Mouse (Mus musculus): ENCODE measurements around the gene Lalba. TPM values are rescaled to one million over a fixed set of nuclear protein-coding genes. Genes with fewer than 3 reads are reported as not detected.
"Not testable (repeated sequence)": the region's sequence is repeated elsewhere in the genome, so short reads cannot be mapped to it uniquely, and the experiment has no call there.

The Lalba gene
- polyA plus RNA-seq, 1 experiment from 2014 or later = not detected

DNA sequence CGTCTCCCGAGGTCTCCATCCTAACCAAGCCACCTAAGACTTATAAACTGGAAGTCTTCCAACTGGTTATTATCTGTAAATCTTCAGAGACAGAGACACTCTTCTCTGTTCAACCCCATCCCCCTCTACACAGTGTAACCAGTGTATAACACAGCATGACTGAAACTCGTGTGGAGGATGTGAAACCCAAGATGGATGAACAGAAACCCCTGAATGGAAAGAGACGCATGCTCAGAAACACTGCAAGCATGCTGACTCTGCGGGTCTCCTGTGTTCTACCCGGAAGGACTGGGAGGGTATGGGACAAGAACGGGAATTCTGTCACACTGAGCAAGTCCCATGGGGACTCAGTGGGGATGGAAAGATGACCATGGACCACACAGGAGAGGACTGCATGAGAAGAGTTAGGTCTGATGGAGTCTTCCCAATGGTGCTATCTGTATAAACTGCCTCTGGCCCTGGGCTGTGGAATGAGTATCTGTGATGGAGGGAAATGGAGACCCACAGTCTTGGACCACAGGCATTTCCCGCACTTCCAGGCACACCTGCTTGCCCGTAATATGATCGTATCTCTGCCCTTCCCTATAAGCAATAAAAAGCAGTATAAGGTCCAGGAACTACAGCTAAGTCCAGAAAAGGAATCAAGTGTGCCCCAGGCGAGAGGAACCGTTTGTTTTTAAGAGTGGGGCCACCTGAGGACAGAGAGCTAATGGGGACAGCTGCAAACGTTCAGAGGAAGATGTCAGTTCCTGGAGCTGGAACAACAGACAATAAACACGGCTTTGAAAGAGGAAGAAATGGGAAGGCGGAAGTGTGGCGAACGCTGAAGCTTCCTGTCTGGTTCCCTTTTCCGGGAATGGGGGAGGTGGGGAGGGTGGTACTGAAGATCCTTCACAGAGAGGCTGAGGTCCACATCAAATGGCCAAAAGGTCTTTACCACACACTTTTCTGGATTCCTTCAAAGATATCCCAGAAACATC is 1.7 kb upstream of the Lalba start:
- 83% methylated on average over 18 of the region's 18 CpGs for WGBS
- Histone ChIP-seq H3K4me2 (replicated peaks) (no peak overlapping the region), H3K27me3 (no peaks in the 10 kb centered on the region), H3K9me3 (0 out of 2 replicates have a peak, but pooled peaks cover 3% of the 10 kb centered on the region), H3K27ac (no peak overlapping the region), H3K4me3 (replicated peaks) (no peak overlapping the region), H3K9ac (replicated peaks) (no peak overlapping the region), H3K4me1 (replicated peaks) (no peaks in the 10 kb centered on the region), H3K36me3 (no peaks in the 10 kb centered on the region)
- no peak for ATAC-seq

DNA sequence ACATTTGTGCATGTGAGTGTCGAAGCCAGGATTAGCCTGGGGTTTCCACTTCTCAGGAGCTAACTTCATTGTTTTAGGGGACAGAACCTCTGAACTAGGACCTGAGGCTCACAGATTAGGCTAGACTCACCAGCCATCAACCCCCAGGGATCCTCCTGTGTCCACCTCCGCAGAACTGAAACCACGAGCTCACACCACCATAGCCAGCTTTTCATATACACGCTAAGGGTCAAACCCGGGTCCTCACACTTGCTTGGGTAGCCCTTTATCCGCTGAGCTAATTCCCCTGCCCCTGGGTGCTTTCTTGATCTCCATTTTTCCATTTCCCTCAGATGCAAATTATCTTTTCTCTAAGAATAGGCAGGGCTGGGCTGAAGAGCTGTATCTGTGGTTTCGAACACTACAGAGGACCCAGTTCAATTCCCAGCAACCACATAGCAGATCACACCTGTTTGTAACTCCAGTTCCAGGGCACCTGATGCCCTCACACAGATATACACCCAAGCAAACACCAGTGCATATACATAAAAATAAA is 2.9 kb downstream of the Lalba start:
- Histone ChIP-seq H3K27ac (no peak overlapping the region), H3K27me3 (no peaks in the 10 kb centered on the region), H3K9ac (replicated peaks) (no peak overlapping the region), H3K36me3 (no peaks in the 10 kb centered on the region), H3K4me1 (replicated peaks) (no peaks in the 10 kb centered on the region), H3K4me2 (replicated peaks) (no peak overlapping the region), H3K9me3 (no peaks in the 10 kb centered on the region), H3K4me3 (replicated peaks) (no peak overlapping the region)
- WGBS = 66% methylated on average over 7 of the region's 7 CpGs
- no peak for ATAC-seq

GRCm38 (mm10) chr15:98476281-98476680 is 6.2 kb downstream of the Lalba start:
- H3K27ac ChIP-seq = no peak overlapping the region
- no peak overlapping the region for H3K4me3 ChIP-seq (replicated peaks)
- ATAC-seq = no peak
- H3K4me1 ChIP-seq (replicated peaks) = no peaks in the 10 kb centered on the region
- H3K4me2 ChIP-seq (replicated peaks) = no peak overlapping the region
- WGBS = 79% methylated on average over 5 of the region's 5 CpGs
- no peaks in the 10 kb centered on the region for H3K9me3 ChIP-seq
- no peaks in the 10 kb centered on the region for H3K36me3 ChIP-seq
- no peaks in the 10 kb centered on the region for H3K27me3 ChIP-seq
- H3K9ac ChIP-seq (replicated peaks) = no peak overlapping the region

- Histone ChIP-seq H3K4me1 (replicated peaks) (no peaks in the 10 kb centered on the region), H3K4me3 (replicated peaks) (no peak overlapping the region), H3K27ac (no peak overlapping the region), H3K36me3 (no peaks in the 10 kb centered on the region), H3K9me3 (no peaks in the 10 kb centered on the region), H3K4me2 (replicated peaks) (no peak overlapping the region), H3K27me3 (no peaks in the 10 kb centered on the region), H3K9ac (replicated peaks) (no peak overlapping the region)
- 53% methylated on average over 10 of the region's 10 CpGs for WGBS
- no peak for ATAC-seq
Observed at GRCm38 (mm10) chr15:98475382-98475781, 7.1 kb downstream of the Lalba start.

DNA sequence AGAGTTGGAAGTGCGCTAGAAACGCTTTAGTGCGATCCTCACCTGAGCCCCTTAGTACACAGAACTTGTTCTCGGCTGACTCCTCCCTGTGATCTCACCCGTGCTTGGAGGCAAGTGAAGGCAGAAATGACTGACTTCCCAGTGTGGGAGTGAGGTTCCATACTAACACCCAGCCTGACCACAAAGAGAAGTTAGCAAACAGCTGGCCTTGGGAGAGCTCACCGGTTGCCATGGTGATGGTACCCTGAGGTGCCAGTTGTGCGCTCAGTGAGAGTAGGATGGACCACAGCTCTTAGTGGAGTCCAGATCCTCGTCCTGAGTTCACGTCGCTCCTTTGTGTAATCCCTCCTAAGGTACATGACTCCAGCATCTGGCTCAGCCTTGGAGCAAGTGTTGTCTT is 7.6 kb downstream of the Lalba start:
- H3K4me2 ChIP-seq (replicated peaks) = no peak overlapping the region
- H3K4me3 ChIP-seq (replicated peaks) = no peak overlapping the region
- no peaks in the 10 kb centered on the region for H3K4me1 ChIP-seq (replicated peaks)
- no peaks in the 10 kb centered on the region for H3K27me3 ChIP-seq
- no peak for ATAC-seq
- no peaks in the 10 kb centered on the region for H3K36me3 ChIP-seq
- H3K27ac ChIP-seq = no peak overlapping the region
- no peak overlapping the region for H3K9ac ChIP-seq (replicated peaks)
- WGBS = 77% methylated on average over 10 of the region's 10 CpGs
- no peaks in the 10 kb centered on the region for H3K9me3 ChIP-seq

DNA sequence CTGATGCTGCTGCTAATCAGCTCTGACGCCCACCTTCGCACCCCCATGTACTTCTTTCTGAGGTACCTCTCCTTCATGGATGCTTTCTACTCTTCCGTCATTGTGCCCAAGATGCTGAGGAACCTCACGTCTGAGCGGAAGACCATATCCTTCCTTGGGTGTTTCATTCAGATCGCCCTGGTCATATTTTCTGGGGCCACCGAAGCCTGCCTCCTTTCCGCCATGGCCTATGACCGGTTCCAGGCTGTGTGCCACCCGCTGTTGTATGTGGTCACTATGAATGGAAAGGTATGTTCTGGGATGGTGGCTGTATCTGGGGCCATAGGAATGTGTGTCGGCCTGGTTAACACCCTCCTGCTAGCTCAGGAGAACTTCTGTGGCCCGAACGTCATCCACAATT is 11.0 kb downstream of the Lalba start:
- Histone ChIP-seq H3K27ac (no peak overlapping the region), H3K4me3 (replicated peaks) (no peak overlapping the region), H3K4me2 (replicated peaks) (no peak overlapping the region), H3K9ac (replicated peaks) (no peak overlapping the region), H3K4me1 (replicated peaks) (no peaks in the 10 kb centered on the region), H3K27me3 (no peaks in the 10 kb centered on the region), H3K36me3 (no peaks in the 10 kb centered on the region), H3K9me3 (0 out of 2 replicates have a peak, but pooled peaks cover 2% of the 10 kb centered on the region)
- WGBS = 92% methylated on average over 13 of the region's 13 CpGs
- no peak for ATAC-seq

GRCm38 (mm10) chr15:98469596-98469995 is 12.9 kb downstream of the Lalba start, which contains the start of gene OR5BS1P:
Gene OR5BS1P (plus strand): TSS chr15:98469896.
- Histone ChIP-seq H3K9ac (replicated peaks) (no peak within 1 kb of the TSS), H3K4me1 (replicated peaks) (no peaks in the 10 kb centered on the region), H3K4me2 (replicated peaks) (no peak within 1 kb of the TSS), H3K27me3 (no peaks in the 10 kb centered on the region), H3K36me3 (no peaks in the 10 kb centered on the region), H3K4me3 (replicated peaks) (no peak within 1 kb of the TSS), H3K27ac (no peak within 1 kb of the TSS), H3K9me3 (0 out of 2 replicates have a peak, but pooled peaks cover 2% of the 10 kb centered on the region)
- ATAC-seq = no peak
- 88% methylated on average over 4 of the region's 4 CpGs for WGBS

GRCm38 (mm10) chr15:98452288-98452687 is 30.2 kb downstream of the Lalba start, which contains the start of gene Olfr281:
Gene Olfr281 (plus strand): TSS chr15:98452588.
- H3K9ac ChIP-seq (replicated peaks) = no peak within 1 kb of the TSS
- 88% methylated on average over 7 of the region's 7 CpGs for WGBS
- ATAC-seq = no peak

GRCm38 (mm10) chr15:98448521-98448920 is 34.0 kb downstream of the Lalba start:
- H3K4me2 ChIP-seq (replicated peaks) = no peak overlapping the region
- no peaks in the 10 kb centered on the region for H3K4me1 ChIP-seq (replicated peaks)
- no peaks in the 10 kb centered on the region for H3K9me3 ChIP-seq
- no peak for ATAC-seq
- no peak overlapping the region for H3K9ac ChIP-seq (replicated peaks)
- H3K27me3 ChIP-seq = no peaks in the 10 kb centered on the region
- H3K36me3 ChIP-seq = no peaks in the 10 kb centered on the region
- 62% methylated on average over 4 of the region's 4 CpGs for WGBS
- H3K4me3 ChIP-seq (replicated peaks) = no peak overlapping the region
- H3K27ac ChIP-seq = no peak overlapping the region

More at GRCm38 (mm10) chr15:98452288-98452687, 30.2 kb downstream of the Lalba start, which contains the start of gene Olfr281:
- no peaks in the 10 kb centered on the region for H3K9me3 ChIP-seq
- no peak within 1 kb of the TSS for H3K4me2 ChIP-seq (replicated peaks)
- no peak within 1 kb of the TSS for H3K27ac ChIP-seq
- no peaks in the 10 kb centered on the region for H3K4me1 ChIP-seq (replicated peaks)
- H3K27me3 ChIP-seq = no peaks in the 10 kb centered on the region
- H3K36me3 ChIP-seq = no peaks in the 10 kb centered on the region
- no peak within 1 kb of the TSS for H3K4me3 ChIP-seq (replicated peaks)

GRCm38 (mm10) chr15:98444561-98444960 is 38.0 kb downstream of the Lalba start:
- Histone ChIP-seq H3K9ac (replicated peaks) (no peak overlapping the region), H3K9me3 (no peaks in the 10 kb centered on the region), H3K4me1 (replicated peaks) (no peaks in the 10 kb centered on the region), H3K27me3 (no peaks in the 10 kb centered on the region), H3K4me3 (replicated peaks) (no peak overlapping the region), H3K4me2 (replicated peaks) (no peak overlapping the region), H3K36me3 (no peaks in the 10 kb centered on the region), H3K27ac (no peak overlapping the region)
- 89% methylated on average over 3 of the region's 3 CpGs for WGBS
- no peak for ATAC-seq

DNA sequence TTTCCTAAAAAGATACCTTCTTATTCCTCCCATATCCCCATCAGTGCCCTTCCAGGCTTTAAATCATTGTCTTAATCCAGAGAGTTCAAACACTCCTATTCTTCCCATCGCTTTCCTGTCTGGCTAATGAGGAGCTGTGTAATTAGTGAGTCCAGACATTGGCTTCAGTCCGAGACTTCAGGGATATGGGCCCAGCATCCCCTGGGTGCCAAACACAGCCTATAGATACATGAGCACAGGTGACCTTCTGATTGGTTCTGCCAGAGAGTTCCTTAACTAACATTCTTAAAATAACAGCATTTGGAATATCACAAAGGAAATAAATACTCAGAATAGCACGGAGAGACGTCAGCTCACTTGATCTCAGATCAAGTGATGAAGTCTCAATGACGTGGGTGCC is 51.6 kb downstream of the Lalba start, which contains the start of gene Olfr282:
Olfr282 (plus strand) TSS at position 301 of the 400 bp plus-strand sequence.
- H3K4me3 ChIP-seq (replicated peaks); H3K36me3 ChIP-seq; ATAC-seq; H3K4me1 ChIP-seq (replicated peaks); H3K9me3 ChIP-seq; H3K9ac ChIP-seq (replicated peaks); H3K27me3 ChIP-seq; H3K4me2 ChIP-seq (replicated peaks); H3K27ac ChIP-seq: not testable (repeated sequence)
- 82% methylated on average over 5 of the region's 5 CpGs for WGBS

Measured in midbrain, embryonic 13.5 days (tissue).